Mouse (Mus musculus) gastrocnemius, postnatal 14 days (tissue): ENCODE measurements around the gene St3gal3. TPM values are rescaled to one million over a fixed set of nuclear protein-coding genes. Genes with fewer than 3 reads are reported as not detected.

Experiments
- DNase-seq: peaks from one replicate; pipeline ENCODE4 v3.0.0; 2021; ENCODE audit warnings: mixed read lengths
- intact Hi-C: fragments of 180-260 bp; cut with DNase I; formaldehyde crosslinking; loops from one replicate; pipeline ENCODE4 v1.15.1; 2025; ENCODE audit warnings: low total_unique reads
- total RNA-seq, 2 experiments: library from RNA; stranded (reverse); gene quantifications; 2 replicates each; pipeline ENCODE4 v1.2.3; 2021

Gene St3gal3
- total RNA-seq, 2 experiments from 2014 or later = 50.0 to 56.1 TPM

DNA sequence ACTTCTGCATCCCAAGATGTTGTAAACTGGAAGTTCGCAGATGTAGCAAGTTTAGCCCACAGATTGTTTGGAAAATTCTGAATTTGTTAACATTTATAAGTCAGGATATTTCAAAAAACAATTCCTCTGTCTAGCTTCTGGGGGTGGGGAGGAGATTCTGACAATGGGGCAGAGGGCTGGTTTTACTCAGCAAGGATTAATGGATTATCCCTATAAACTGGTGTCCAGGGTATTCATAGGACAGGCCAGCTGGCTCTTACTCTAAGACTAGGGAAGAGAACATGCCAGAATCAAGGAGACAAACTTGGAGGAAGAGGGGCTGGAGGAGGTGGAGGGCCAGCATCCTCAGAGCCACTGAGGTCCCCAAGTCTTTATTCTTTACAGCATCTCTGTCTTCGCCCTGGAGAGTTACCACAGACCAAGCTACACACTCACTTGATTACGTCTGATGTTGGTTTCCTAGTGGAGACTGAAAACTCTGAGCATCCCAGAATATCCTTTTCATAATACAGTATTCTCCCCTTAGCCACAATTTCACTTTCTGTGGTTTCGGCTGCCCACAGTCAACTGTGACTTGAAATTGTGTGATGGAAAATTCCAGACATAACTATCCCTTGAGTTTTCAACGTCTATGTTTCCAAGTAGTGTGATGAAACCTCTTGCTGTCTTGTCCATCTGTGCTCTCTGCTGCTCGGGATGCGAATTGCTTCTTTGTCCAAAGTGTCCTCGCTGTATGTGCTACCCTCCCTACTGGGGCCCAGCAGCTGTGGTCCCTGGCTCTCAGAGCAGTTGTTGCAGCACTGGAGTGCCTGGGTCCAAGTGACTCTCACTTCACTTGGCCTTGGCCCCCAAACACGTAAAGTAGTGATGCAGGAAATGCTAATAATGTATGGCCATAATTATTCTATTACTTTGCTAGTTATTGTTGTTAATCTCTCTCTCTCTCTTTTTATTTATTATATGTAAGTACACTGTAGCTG, 64.2 kb downstream of the St3gal3 start:
- DNase-seq = no peak
- intact Hi-C loops = no loop called here

DNA sequence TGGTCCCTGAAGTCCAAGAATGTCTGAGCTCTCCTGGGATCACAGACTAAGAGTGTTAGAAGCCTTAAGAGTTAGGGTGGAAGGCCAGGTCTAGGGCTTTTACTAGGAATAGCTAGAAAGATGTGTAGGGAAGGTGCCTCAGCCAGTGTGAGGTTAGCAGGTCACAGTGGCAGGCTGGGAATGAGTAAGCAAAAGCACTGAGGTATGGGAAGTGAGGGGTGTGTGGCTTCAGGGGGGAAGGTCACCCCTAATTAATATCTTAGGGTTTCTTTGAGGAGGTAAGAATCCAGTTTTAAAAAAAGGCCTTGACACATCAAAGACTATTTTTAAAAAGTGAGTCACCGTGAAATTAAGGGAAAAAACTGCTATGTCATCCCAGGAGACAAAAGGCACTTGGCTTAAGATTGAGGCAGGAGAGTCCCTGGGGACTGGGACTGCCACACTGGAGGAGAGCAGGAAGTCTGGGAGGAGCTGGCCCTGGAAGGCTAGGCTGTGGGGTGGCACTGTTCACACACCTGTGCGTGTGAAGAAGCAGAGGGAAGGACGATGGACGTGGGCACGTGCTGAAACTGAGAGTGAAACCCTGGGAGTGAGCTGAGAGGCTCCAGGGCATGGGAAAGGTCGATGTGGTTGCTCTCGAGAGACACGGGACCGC, 72.8 kb downstream of the St3gal3 start:
- intact Hi-C loops = no loop called here

GRCm38 (mm10) chr4:118060915-118061530, 73.7 kb downstream of the St3gal3 start:
- DNase-seq = peak; percentile 44
- intact Hi-C loops = no loop called here

More for the DNA sequence above, 72.8 kb downstream of the St3gal3 start:
- no peak for DNase-seq

GRCm38 (mm10) chr4:118059816-118060475, 74.8 kb downstream of the St3gal3 start:
- intact Hi-C loops = no loop called here
- no peak for DNase-seq

DNA sequence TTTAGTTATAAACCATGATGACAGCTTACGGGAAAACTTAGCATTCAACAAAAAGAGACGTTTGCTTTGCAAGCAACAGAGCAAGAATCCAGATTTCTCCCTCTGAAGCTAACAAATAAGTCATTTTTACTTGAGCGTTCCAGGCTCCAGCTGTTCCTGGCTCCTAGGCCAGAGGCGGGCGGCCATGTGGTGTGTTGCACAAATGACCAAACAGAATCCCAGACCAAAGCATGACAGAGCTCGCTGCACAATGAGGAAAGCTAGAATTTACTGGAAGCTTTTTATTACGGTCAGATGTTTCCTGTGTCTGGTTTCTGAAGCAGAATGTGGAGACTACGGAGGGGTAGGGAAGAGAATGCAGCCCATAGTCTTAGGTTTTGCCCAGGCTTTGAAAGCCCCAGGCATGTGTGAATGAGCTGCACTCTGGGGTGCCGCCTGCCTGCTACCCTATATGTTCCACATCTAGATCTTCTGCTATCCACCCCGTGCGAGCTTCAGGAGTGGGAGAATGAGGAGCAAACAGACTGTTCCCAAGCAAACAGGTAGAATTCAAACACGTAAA, 76.5 kb downstream of the St3gal3 start:
- DNase-seq = peak; percentile 77
- intact Hi-C loops = no loop called here

DNA sequence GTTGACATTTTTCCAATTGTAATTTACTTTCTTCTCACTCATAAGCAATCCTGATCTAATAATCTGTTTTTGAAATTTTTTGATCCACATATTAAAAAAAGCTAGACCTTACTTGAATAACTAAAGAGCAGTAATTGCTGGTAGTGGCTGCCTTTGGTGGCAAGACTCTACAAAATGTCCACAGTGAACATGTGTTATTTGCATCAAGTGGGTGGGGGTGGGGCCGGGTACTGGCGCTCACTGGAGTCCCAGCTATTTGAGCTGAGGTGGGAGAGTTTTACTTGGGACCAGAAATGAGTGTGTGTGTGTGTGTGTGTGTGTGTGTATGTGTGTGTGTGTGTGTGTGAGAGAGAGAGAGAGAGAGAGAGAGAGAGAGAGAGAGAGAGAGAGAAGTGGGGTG, 77.6 kb downstream of the St3gal3 start:
- intact Hi-C loops = no loop called here
- DNase-seq = no peak

GRCm38 (mm10) chr4:118054615-118055014, 80.1 kb downstream of the St3gal3 start:
- no peak for DNase-seq
- intact Hi-C loops = no loop called here

GRCm38 (mm10) chr4:118053904-118054303, 80.8 kb downstream of the St3gal3 start:
- no peak for DNase-seq
- intact Hi-C loops = no loop called here

- DNase-seq = no peak
- intact Hi-C loops = no loop called here
Observed at GRCm38 (mm10) chr4:118049606-118050302, 85.0 kb downstream of the St3gal3 start.

GRCm38 (mm10) chr4:118044510-118044909, 90.2 kb downstream of the St3gal3 start:
- intact Hi-C loops = no loop called here
- no peak for DNase-seq

DNA sequence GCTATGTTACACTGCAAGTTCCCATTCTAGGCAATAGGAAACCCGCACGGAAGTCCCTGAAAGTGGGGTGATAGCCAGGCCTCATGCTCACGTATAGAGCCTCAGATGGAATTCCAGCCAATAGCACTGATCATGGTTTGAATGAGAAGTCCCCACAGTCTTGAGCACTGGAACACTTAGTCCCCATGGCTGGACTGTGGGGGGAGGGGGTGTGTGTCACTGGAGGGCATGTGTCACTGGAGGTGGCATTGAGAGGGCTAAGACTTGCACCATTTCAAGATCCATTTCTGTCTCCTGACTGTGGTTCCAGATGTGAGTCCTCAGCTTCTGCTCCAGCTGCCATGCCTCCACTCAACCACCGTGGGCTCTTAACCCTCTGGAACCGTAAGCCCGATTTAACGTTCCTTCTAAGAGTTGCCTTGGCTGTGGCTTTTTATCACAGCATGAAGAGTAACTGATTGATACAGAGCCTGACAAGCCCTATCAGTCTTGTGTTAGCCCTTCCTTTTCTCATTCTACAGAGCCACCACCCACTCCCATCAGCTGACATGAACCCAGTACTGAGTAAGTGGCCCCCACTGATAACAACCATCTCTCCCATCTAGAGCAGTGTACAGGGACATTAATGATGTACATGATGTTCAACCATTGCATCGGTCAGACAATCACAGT, 91.2 kb downstream of the St3gal3 start:
- intact Hi-C loops = no loop called here
- no peak for DNase-seq

DNA sequence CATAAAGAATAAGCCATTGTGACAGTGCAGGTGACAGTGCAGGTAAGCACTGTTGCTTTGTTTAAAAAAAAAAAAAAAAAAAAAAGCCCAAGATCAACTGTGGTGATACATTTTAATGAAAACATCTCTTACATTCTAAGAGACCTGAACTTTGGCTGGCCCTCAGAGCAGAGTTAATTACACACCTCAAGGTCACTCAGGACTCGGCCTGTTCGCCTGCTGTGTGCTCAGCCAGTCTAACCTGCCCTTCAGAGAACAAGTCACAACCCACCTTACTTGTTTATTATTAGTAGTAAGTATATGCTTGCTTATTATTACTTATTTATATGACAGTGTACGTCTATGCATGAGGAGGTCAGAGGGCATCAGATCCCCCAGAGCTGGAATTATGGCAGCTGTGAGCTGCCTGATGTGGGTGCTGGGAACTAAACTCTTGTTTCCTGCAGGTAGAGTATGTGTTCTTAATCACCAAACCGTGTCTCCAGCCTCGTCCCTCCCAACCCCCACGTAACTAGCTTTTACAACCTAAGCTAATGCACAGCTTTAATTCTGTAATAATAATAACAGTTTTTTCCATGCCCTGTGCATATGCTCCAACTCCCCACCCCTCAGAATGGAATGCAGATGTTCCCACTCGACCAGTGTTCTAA, 91.9 kb downstream of the St3gal3 start:
- DNase-seq = no peak
- intact Hi-C loops = no loop called here

DNA sequence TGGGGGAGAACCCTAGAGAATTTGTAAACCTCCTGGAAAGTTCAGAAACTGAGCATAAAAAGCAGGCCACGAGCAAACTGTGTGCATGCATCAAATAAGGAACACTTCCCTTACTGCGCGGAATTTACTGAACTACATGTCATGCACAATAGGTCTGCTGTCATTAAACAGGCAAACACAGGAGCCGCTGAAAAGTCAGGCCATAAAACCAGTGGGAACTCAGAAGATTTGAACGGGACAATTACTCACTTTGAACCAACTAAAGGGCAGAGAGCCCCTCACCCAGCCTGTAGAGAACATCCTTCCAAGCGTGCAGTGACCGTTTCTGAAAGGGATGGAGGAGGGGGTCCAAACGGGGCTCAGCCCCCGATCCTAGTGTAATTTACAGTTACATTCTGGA, 93.6 kb downstream of the St3gal3 start:
- DNase-seq = no peak
- intact Hi-C loops = no loop called here

GRCm38 (mm10) chr4:118040650-118041049, 94.1 kb downstream of the St3gal3 start:
- intact Hi-C loops = no loop called here
- peak; percentile 37 for DNase-seq

- no peak for DNase-seq
- intact Hi-C loops = no loop called here
Observed at GRCm38 (mm10) chr4:118039964-118040363, 94.8 kb downstream of the St3gal3 start.

DNA sequence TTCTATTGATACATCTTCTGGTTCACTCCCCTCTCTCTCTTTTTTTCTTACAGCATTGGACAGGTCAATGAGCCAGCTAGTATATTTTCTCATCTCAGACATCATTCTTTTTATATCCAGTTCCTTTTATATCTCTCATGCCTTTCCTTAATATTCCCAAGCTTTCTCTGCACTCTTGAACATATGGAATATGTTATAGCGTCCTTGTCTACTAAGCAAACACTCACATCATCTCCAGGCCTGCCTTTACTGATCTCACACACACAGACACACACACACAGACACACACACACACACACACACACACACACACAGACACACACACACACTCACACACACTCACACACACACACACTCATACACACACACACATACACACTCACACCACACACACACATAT, 96.7 kb downstream of the St3gal3 start:
- no peak for DNase-seq
- intact Hi-C loops = no loop called here

GRCm38 (mm10) chr4:118037406-118037805, 97.3 kb downstream of the St3gal3 start:
- no peak for DNase-seq
- intact Hi-C loops = no loop called here

DNA sequence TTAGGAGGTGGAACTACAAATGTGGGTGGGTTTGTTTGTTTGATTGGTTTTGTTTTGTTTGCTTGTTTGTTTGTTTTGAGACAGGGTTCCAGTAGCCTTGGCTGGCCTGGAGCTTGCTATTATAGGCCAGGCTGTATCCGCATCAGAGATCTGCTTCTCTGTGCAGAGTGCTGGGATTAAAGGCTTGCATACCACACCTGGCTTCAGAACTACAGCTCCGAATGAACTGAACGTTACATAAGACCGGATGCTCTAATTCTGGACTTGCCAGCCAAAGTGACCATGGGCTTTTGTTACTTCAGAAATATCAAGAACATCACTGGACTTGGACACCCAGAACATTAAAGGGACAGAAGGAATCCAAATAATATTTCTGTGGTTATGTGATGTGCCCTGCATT, 98.2 kb downstream of the St3gal3 start:
- DNase-seq = no peak
- intact Hi-C loops = no loop called here
